Mouse (Mus musculus) effector memory CD4-positive, alpha-beta T cell, adult 5 months (primary cell): Measurements from ENCODE around the gene Fam222b. TPM values are rescaled to one million over a fixed set of nuclear protein-coding genes. Genes with fewer than 3 reads are reported as not detected.

Experiments used
- polyA plus RNA-seq: library from polyadenylated mRNA; unstranded; fragments of 100-300 nt; shearing (Covaris generic); gene quantifications from one replicate; pipeline ENCODE4 v1.2.1, GENCODE M21; 2017

Fam222b gene
- 17.6 TPM for polyA plus RNA-seq

DNA sequence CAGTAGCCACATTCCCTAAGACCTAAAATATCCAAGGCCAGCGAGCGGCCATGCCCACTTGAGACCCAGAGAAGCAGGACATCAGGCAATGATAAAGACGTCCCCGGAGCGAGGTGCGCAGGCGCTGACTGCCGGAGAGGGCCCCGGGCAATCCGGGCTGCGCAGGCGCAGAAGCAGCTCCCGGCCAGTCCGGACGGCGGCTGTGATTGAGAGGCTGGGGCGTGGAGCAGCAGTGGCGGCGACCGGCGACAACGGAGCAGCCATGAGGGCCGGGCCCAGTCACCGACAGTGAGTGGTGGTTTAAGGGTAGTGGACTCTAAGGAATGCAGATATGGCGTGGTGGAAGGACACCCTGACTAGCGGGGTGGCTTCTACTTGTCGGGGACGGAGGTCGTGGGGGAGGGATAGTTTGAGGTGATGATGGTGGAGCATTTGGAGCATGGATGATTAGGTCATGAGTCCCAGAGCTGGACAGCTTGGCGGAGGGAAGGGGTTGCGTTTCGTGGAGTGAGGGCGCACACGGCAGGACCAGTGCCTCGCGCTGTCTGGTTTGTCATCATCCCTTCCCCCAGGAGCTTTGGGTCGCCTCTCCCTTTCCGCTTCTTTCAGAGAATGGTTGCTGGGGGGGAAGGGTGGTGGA, at the start of gene Fam222b:
Gene Fam222b, plus strand, starts transcription at position 157 of the 640 bp plus-strand sequence.

DNA sequence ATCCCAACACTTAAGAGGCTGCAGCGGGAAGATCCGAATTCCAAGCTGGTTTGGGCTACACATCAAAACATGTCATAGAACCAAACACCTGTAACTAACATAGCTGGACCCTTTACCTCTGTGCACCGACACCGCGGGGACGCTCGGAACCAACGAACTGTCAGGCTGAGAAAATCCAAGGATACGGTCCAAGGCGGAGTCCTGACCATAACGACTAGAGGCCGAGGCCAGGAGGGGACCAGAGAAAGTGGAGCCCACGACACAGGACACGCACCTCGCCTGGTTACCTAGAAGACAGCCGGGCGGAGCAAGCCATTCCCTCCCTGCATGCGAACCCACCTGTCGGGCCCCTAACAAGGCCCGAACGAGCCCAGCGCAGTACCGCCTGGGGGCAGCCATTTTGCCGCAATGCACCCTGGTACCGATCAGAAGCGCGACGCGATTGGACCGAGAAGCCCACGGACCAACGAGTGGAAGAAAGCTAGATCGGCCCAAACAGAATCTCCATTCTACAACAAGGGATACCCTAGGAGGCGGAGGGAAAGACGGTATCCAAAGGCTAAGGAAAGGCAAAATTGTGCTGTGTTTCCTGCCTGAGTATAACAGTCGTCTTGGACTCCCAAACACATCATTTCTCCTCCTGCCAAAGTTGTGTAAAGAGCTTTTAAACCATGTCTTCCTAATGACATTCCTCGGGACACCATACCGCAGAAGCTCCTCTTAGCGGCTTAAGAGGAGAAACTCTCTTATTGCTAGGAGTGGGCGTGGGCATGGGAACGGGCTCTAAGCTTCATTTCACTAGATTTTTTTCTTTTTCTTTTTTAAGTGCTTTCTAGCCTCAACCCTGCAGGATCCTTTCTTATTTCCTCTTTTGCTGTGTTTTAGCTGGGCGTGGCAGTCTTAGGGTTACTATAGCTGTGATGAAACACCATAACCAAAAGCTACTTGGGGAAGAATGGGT, 14.2 kb upstream of the Fam222b start, which contains the start of gene Eral1:
Gene Eral1, minus strand, starts transcription at position 423 of the 961 bp plus-strand sequence.

DNA sequence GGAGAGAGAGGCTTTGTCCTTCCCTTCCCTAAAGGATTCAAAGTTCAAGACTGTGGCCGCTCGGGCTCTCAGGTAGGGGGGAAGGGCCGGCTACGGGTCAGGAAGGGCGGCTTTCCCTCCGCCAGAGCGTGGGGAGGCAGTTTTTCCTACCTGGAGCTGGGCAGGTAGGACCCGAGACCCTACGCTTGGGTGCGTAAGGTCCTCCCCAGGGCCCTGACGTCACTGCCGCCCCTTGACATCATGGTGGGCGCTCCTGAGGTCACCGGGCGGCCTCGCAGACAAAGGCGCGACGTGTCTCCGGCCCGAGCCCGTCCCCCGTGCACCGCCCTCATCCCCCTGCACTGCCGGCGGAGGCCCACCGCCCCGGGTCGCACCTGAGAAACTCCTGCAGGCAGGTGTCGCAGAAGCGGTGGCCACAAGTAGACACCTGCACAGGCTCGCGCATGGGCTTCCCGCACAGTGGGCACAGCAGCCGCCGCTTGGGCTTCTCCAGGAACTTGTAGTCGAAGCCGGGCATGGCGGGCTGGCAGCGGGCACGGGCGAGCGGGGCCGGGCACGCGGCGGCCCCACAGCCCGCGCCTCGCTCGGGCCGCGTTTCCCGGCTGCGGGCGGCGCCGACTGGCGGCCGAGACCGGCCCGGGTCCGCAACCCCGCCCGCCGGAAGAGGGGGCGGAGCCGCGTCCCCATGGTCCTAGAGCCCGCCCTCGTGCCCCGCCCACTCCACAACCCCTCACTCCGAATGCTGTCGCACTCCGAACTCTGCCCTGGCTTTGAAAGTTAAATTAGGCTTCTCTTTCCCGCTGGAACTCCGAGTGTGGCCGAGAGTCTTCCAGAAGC, 70.7 kb downstream of the Fam222b start, which contains the start of gene Traf4:
Gene Traf4, minus strand, starts transcription at position 666 of the 837 bp plus-strand sequence.

DNA sequence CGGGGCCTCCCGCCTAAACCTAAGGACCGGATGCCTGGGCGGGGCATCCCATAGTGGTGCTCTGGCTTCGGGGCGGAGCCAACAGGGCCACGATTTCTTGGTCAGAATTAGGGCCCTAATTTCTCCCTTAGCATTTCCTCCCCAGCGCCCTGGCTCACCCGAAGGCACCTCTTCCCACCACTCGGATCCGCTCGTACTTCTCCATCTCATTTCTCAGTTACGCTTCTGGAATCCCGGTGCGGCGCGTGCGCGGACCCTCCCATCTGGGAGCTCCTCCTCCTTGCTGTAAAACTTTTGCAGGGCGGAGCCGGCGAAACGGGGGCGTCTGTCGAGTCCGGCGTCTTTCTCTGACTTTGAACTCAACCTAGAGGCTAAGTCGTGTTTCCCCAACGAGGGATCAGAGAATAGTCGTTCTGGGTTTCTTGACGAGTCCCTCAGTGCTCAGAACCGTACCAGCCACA, 82.0 kb downstream of the Fam222b start, which contains the start of the genes Nek8 and Tlcd1:
Gene Nek8, minus strand, starts transcription at position 274 of the 461 bp plus-strand sequence.
Gene Tlcd1, plus strand, starts transcription at position 310 of the 461 bp plus-strand sequence.

DNA sequence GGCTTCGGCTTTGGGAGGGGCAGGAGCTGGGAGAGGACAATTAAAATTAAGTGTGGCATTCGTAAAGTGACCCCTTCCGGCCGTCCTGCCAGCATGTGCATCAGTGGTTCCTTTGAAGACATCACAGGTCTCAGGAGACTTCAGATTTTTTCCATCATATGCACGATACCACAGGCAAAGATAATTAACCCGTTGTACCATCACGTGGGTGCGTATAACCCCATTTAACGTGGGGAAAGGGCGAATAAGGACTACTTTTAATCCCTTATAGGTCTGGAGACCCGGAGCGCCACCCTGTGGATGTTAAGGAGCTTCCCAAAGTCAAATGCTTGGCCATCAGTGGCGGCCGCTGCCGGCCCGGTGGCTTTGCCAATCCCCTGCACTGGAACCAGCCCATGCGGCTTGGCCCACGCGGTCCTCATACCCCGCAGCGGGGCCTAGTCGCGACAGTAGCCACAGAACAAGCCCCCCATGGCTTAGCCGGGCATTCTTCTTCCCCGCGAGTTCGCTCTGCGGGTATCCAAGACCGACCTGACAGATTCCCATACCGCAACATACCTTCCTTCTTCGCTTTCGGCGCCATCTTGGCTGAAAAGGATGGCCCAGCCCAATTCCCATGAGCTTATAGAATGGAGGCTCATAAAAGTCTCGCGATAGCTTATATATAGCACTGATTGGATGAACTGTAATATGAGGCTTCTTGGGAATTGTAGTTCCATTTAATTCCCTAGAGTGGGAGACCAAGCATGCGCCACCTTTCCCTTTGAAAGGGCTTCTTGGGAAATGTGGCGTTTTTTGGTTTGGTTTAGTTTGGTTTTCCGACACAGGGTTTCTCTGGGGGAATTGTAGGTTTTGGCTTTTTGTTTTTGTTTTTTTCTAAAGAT, 88.7 kb downstream of the Fam222b start, which contains the start of gene Rpl23a:
Gene Rpl23a, minus strand, starts transcription at position 624 of the 884 bp plus-strand sequence.

DNA sequence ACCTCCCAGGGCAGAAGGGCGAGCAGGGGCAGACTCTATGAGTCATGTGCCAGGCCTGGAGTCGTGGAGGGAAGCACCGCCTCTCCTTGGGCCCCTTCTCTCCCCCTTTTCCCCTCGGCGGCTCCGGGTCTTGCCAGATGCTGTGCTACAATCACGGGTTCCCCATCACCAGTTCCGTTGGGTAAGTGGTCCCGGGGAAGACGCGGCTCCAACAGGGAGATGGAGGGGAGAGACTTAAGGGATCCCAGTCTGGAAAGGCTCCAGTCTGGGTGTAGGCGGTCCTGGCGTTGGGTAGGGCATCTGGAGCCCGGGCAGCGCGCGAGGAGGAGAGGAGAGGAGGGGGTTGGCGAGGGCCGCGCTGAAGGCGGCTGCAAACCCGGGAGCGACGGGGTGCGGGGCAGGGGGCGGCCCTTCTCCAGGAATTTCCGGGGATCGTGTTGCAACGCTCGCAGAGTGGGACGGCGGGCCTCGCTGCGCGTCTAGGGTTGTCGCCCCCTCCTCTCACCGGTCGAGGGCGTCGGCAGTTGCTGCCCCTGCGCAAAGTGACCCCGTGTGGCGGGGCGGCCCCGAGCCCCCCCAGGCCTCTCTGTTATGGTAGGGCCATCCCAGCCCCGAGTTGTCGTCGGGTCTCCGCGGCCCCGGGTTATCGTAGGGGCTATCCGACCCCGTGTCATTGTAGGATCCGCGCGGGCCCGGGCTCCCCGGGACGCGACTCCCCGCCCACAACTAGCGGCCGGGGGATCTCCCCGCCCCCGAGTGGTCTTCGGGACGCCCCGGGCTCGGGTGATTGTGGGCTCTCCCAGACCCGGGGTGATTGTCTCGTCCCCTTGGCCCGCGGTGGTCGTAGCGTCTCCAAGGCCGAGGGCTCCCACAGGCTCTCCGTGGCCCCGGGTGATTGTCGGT, 94.1 kb downstream of the Fam222b start, which contains the start of gene Rab34:
Gene Rab34, plus strand, starts transcription at position 100 of the 903 bp plus-strand sequence.

DNA sequence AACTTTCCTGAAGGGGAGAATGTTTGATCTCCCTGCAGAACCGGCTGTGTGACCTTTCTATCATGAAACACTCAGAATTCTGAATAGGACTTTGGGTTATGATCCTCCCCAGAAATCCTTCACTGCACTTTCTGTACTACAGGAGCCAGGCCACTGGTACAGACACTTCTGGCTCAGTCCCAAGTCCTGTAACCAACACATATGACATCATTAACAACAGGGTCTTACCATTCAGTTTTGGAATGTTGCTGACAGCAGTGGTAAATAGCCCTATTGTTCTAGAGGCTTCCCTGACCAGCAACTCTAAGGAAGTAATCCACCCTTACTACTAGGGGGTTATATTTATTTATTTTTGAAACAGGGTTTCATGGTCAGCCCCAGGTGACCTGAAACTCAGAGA, 98.7 kb downstream of the Fam222b start, which contains the start of gene Proca1:
Gene Proca1, plus strand, starts transcription at position 280 of the 400 bp plus-strand sequence.

Other genes with a start within 250 kb of the Fam222b start
- 1.2 TPM for gene Pipox, start 200.6 kb upstream of the Fam222b start, polyA plus RNA-seq
- not detected for gene Sez6, start 163.9 kb upstream of the Fam222b start, polyA plus RNA-seq
- gene Phf12, start 111.9 kb upstream of the Fam222b start, polyA plus RNA-seq = 44.3 TPM
- gene Dhrs13, start 62.4 kb upstream of the Fam222b start, polyA plus RNA-seq = 1.9 TPM
- 23.3 TPM for gene Flot2, start 56.7 kb upstream of the Fam222b start, polyA plus RNA-seq
- gene Eral1, start 14.3 kb upstream of the Fam222b start, polyA plus RNA-seq = 21.6 TPM
- gene Traf4, start 70.9 kb downstream of the Fam222b start, polyA plus RNA-seq = 108 TPM
- gene Nek8, start 82.0 kb downstream of the Fam222b start, polyA plus RNA-seq = 15.5 TPM
- gene Tlcd1, start 82.1 kb downstream of the Fam222b start, polyA plus RNA-seq = 7.0 TPM
- 1,692 TPM for gene Rpl23a, start 88.9 kb downstream of the Fam222b start, polyA plus RNA-seq
- gene Rab34, start 93.8 kb downstream of the Fam222b start, polyA plus RNA-seq = not detected
- gene Proca1, start 98.7 kb downstream of the Fam222b start, polyA plus RNA-seq = not detected
- gene Sdf2, start 151.1 kb downstream of the Fam222b start, polyA plus RNA-seq = 104 TPM
- 42.6 TPM for gene Supt6, start 151.3 kb downstream of the Fam222b start, polyA plus RNA-seq
- 57.5 TPM for gene 2610507B11Rik, start 167.1 kb downstream of the Fam222b start, polyA plus RNA-seq
- gene BC030499, start 196.2 kb downstream of the Fam222b start, polyA plus RNA-seq = not detected
- 1.2 TPM for gene Spag5, start 206.9 kb downstream of the Fam222b start, polyA plus RNA-seq
- gene Aldoc, start 228.3 kb downstream of the Fam222b start, polyA plus RNA-seq = 3.8 TPM
- gene Pigs, start 233.8 kb downstream of the Fam222b start, polyA plus RNA-seq = 65.6 TPM
- 30.0 TPM for gene Unc119, start 248.8 kb downstream of the Fam222b start, polyA plus RNA-seq